Mouse (Mus musculus) olfactory bulb, adult 2 months (tissue): ENCODE data around the gene Gimap8.

Experiments
- CTCF ChIP-seq: fragments of 200-500 bp; IDR thresholded peaks from 2 replicates; pipeline ENCODE4 v1.5.1; 2012; ENCODE audit warnings: low read depth, mild to moderate bottlenecking, low read length, moderate library complexity; ENCODE audit not compliant: insufficient read depth
- POLR2A ChIP-seq: fragments of 200-500 bp; IDR thresholded peaks from 2 replicates; pipeline ENCODE4 v1.6.1; 2012; ENCODE audit warnings: mild to moderate bottlenecking, low read depth, low read length, moderate library complexity; ENCODE audit not compliant: insufficient read depth

GRCm38 (mm10) chr6:48650041-48650440 is 3.0 kb downstream of the Gimap8 start:
- TF ChIP-seq CTCF = no peak
- no peak for TF ChIP-seq POLR2A
